Mouse (Mus musculus): ENCODE measurements around the gene Stx6. TPM values are rescaled to one million over a fixed set of nuclear protein-coding genes. Genes with fewer than 3 reads are reported as not detected.

Stx6 gene
- polyA plus RNA-seq (2012; rRNA removed), result 96.1 and 112 TPM in 2 replicates

DNA sequence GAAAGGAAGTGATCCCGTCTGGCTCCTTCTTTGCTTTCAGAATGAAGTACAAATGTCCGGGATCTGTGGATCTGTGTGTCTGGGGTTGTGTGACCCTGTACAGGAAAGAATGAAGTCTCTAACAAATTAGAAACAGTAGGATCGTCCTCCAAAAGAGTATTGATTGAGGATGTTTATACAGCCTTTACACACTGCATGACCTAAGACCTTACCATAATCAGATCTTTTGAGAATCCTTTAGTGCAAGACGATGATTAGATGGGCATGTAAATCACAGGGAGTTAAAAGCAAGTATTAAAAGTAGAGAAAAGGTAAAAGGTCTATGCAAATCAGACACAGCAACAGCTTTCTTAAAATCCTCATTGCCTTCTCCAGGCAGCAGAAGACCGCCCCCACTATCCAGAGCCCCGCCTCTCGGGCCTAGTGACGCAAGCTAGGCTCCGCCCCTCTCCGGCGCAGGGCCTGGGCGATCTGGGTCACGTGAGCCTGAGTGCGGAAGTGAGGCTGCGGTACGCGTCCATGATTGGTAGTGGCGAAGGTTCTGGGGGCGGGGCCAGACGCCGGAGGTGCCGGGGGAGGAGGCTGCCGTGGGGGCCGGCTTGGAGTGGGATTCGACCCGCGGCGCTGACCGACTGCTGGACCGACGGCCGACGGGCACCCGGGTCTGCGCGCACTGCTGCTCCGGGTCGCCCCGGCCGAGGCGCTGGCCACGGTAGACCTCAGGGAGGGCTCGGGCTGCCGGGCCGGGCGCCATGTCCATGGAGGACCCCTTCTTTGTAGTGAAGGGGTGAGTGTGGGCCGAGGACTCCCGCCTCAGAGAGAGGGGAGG lies at the start of gene Stx6:
TSS of gene Stx6 (plus strand) at position 575 of the 829 bp plus-strand sequence.
- DNase-seq (ENCODE audit: extremely low spot score in 1 of 2, low spot score in 1 of 2), result peak; percentile 95 to 98

DNA sequence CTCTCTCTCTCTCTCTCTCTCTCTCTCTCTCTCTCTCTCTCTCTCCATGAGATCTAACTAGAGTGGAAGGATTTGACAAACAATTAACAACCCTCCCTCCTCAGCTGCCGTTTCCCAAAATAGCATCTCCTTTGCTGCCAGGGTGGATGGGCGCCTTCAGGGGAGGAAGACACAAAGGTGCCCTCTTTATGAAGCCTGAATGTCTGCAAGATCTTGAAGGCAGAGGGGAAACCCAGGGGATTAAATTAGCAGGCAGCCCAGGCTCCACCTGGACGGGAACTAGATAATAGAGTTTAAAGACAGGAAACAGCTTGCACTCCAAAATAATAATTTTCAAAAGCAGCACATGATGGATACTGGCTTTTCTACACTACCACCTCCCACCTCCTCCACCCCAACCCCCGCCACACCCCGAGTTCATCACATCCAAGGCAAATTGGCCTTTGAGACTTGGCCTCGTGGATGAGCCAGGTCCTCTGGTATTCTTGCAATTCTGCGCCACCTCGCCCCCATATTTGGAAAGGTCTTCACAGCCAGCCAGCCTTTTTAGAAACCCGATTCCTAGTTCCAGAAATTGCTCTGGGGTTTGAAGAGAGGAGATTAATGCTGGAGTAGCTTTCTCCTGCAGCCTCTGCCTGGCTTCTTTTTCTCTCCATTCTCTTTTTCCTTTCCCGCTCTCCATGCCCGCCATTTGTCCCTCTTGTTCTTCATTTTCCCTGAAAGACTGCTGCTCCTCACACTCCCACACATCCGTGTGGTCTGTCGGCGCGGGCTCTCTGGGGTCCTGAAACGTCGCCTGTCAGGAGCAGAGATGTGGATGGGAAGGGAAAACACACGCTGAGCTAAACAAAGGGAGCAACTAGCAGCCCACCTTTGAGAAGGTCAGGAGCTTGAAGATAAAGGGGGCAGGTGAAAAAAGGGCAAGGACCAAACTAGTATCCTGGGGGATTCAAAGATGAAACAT lies 48.8 kb upstream of the Stx6 start:
- no peak for DNase-seq (ENCODE audit: extremely low spot score in 1 of 2, low spot score in 1 of 2)

DNA sequence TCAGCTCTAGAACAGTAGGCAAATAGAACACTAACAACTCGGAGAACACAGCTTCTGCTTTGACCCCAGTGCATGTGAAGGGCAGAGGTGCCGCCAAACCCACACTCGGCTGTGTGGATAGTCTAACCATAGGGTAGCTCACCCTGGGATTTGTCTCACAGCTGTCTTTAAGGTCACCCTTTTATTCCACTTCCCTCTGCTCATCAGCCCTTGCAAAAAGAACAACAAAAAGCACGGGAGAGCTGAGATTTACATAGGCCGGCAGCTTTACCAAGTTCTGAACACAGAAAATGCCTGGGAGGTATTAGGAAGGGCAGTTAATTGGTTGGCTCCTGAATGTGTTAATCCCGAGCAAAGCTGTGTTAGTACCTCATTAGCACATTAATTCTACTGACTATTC lies 47.0 kb upstream of the Stx6 start:
- DNase-seq (ENCODE audit: extremely low spot score in 1 of 2, low spot score in 1 of 2), result no peak

DNA sequence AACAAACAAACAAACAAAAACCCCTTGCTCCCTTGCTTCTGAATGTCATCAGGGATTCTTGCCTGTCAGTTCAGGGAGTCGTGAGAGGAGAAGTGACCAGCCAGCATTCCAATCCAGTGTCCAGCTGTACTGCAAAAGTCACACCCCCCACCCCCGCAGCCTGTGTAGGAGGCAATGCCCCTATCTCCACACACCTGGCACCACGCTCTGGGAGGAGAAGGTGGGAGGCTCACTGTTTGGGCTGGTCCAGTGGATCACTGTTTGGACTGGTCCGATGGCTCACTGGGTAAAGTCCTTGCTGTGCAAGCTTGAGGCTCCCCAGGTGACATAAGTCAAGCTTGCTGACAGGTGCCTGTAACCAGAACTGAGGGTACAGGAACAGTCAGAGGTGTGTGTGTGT lies 46.4 kb upstream of the Stx6 start:
- DNase-seq (ENCODE audit: extremely low spot score in 1 of 2, low spot score in 1 of 2), result no peak

DNA sequence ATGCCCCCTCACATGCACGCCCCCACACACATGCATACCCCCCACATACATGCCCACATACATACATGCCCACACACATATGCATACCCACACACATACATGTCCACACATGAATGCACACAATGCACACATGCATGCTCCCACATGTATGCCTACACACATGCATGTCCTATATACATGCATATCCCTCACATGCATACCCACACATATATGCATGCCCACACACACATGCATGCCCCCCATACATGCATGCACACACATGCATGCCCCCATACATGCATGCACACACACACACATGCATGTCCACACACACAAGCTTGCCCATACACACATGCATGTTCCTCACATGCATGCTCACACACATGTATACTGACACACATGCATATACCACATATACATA lies 45.6 kb upstream of the Stx6 start:
- DNase-seq (ENCODE audit: extremely low spot score in 1 of 2, low spot score in 1 of 2), result no peak

DNA sequence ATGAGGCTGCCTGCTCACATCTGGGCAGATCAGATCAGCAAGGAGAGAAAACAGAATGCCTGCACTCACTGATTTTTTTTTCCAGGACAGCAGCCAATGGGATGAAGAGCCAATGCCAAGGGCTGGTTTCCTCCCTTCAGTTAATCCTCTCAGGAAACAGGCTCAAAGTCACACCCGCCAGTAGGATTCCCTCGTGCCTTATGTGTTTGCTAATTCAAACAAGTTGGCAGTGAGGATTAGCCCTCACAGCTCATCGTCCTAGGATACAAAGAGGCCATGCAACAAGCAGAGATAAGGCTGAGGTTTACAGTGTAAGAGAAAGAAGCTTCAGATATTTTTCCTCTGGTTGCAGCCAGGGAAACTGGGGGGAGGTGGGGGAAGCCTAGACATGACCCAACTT lies 44.6 kb upstream of the Stx6 start:
- no peak for DNase-seq (ENCODE audit: extremely low spot score in 1 of 2, low spot score in 1 of 2)

DNA sequence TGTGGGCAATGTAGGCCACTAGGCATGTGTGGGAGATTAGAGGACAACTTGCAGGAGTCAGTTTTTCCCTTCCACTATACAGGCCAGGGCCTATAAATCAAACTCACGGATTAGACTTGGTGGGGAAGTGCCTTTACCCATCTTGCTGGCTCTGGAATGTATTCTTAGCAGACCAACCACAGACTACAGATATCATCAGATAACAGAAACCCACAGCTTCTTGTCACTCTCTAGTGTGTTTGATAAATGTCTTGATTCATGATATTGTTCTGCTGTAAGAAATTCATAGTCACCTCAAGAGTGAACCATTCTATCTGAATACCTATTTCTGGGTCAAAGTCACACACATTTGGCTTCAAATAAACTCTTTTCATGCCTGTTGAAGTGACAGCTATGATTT lies 38.8 kb upstream of the Stx6 start:
- no peak for DNase-seq (ENCODE audit: extremely low spot score in 1 of 2, low spot score in 1 of 2)

DNA sequence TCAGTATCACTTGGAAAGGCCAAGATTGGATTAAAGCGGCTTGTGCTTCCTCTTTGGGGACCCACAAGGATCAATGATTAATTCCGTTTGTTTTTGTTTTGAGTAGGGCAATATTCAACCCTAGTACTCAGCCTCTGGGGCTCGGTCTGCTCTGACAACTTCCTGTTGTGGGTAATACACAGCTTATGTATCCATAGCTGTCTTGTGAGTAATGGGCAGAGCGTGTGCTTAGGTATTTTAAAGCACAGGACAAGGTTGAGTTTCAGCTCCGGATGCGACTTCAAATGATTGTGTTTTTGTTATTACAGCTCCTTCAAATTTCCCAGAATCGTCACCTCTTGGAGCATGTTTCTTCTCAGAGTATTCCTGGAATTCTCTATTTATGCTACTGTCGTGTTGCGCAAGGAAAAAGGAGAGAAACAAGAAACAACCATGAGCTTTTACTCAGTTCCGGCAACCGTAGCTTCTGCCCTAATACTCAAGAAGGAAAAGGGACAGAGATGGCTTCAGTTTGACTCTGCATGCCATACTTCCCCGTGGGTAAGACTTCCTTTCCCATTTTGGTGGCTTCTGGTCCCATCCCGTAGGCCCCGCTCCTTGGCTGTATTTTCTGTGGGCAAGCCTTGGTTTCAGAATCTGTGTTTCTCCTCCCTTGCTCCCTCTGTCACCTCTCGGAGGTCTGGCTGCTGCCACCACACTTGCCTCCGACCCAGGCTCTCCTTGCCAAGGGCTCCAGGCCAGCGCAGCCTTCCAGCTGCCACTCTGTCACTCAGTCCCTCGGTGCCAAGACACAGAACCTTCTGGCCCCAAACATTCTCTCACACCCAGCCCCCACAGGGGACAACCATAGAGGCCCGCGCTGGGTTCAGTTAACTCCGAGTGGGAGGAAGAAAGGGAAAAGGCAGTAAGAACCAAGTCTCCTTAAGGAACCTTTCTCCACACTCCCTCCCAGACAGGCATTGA lies 36.3 kb upstream of the Stx6 start:
- peak in 1 of 2 experiments; percentile 52 for DNase-seq (ENCODE audit: extremely low spot score in 1 of 2, low spot score in 1 of 2)

DNA sequence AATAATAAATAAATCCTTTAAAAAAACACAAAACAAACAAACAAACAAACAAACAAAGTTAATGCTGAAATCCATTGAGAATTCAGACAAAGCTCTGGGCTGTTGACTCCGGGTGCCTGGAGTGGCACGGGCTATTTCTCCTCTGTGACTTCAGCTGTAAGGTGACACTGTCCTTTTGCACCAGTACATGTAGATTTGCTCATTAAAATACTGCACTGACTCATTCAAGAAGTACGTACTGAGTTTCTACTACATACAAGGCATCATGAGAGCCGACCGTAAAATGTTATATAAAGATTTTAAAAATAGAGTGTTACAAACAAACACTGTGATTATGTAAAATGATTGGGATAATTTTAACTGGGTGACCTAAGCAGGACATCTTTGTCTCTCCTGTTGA lies 34.1 kb upstream of the Stx6 start:
- no peak for DNase-seq (ENCODE audit: extremely low spot score in 1 of 2, low spot score in 1 of 2)

DNA sequence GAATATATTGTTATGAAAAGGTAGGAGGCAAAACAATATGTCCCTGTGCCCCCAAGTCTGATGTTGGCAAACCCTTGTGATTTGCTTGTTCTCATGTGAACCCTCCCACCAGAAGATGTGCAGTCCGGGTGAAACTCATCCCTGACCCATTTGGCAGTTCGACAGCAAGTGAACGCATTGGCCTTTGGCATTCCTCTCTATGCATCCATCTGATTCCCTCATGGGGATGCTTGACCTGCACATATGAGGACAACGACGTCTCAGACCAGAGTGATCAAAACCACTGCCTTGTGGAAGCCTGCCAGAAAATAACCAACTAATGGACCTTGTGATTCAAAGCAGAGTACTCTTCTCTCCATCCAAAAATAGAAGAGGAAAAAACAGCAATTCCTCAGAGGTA lies 31.8 kb upstream of the Stx6 start:
- no peak for DNase-seq (ENCODE audit: extremely low spot score in 1 of 2, low spot score in 1 of 2)

DNA sequence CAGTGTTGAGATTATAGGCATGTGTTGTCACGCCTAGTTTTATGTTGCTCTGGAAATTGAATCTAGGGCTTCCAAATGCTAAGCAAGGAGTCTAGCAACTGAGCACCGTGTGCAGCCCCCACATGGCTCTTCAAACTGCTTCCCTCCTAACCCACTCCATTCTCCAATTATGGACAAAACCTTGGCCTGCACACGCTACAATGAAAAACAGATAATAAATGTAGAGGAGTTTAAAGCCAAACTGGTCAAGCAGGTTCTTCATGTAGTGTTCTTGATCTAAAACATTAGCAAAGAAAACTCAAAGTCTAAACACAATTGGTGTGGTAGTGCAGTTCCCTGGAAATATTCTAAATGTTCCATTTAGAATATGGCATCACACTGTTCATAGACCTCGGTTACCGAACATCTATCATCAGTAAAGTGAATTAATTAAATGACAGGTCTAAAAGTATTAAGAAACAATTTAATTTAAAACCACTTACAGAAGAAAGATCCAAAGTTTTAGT lies 31.0 kb upstream of the Stx6 start:
- DNase-seq (ENCODE audit: extremely low spot score in 1 of 2, low spot score in 1 of 2), result no peak

DNA sequence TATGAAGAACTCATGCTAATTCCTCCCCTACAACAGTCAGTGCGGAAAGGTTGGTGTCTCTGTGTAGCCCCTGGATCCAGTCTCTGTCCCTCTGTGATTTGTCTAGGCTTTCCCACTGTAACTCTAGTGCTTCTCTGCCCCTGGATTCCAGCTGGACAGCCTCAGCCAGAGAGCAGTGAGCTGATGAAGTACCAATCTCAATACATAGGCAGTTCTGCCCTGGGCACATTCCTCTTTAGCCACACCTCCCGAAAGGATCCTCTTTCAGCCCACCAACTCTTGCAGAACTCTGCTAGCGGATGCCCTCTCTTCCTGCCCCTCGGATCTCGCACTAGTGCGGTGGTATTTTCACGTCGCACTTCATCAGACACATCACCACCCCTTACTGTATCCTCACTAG lies 23.6 kb upstream of the Stx6 start:
- no peak for DNase-seq (ENCODE audit: extremely low spot score in 1 of 2, low spot score in 1 of 2)

DNA sequence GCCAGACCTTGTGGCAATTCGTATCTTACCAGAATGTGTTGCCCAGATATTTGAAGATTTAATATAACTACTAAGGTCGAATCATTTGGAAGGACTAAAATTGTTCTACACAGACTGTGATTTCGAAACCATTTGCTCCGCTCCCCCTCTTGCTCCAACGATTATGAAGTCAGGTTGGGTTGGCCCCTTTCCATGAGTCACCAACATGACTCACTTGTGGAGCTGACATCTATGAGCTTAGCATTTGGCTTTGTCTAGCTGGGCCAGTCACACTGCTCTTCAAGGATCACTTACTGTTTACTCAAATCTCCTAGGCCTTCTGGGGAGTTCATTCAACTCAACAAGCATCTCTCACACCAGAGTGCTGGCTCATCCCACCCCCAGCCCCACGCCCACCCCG lies 19.7 kb upstream of the Stx6 start:
- DNase-seq (ENCODE audit: extremely low spot score in 1 of 2, low spot score in 1 of 2), result no peak

DNA sequence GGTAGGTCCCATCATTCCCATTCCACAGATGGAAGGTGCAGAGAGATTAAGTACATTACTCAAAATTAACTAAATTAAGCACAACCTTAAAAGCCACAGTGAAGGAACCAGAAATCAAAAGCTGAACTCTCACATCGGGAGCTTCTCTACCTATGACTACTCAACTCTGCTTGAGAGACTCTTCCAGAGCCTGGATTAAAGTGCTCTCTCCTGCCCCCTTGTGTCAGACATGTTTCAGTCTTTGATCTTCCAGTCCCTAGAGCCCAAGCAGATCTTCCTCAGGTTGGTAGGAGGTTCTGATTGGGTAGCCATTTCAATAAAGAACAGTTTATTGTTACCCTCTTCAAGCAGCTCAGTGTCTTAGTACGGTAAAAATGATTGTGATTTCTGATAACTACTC lies 18.4 kb upstream of the Stx6 start:
- peak; percentile 18 to 88 for DNase-seq (ENCODE audit: extremely low spot score in 1 of 2, low spot score in 1 of 2)

DNA sequence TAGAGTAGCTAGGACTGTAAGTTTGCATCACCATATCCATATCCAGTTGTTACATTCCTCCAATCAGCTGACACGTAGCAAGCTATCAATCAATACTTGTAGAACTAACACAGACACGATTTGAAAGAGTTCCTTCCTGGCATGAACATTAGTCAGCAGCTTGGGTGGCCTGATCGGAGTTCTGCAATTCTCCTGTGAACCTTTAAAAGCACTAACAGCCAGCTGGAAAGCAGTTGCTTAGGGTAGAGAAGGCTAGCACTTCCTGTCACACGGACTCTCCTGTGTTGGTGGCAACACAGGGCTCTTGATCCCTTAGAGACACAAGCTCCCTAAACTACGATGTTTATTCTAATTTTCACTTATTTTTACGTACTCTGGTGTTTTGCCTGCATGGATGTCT lies 12.9 kb upstream of the Stx6 start:
- no peak for DNase-seq (ENCODE audit: extremely low spot score in 1 of 2, low spot score in 1 of 2)

DNA sequence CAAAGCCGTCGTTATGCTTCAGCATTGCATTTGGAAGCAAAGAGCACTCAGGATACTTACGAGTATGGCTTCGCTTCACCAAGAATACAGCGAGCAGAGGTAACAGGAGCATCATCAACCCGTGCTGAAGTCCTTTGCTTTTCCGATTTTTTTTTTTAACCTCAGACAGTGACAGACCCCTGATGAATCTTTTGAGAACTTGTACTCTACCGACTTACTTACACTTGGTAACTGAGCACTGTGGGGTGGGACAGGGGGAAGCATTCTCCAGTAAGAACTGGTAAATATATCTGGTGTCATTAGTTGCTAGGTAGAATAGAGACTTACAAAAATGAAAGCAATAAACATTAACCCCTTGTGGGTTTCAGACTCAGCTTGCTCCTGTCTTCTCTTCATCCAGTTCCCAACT lies 11.9 kb upstream of the Stx6 start, which contains the start of gene Mr1:
TSS of gene Mr1 (minus strand) at position 243 of the 409 bp plus-strand sequence.
- peak in 1 of 2 experiments; percentile 52 for DNase-seq (ENCODE audit: extremely low spot score in 1 of 2, low spot score in 1 of 2)

DNA sequence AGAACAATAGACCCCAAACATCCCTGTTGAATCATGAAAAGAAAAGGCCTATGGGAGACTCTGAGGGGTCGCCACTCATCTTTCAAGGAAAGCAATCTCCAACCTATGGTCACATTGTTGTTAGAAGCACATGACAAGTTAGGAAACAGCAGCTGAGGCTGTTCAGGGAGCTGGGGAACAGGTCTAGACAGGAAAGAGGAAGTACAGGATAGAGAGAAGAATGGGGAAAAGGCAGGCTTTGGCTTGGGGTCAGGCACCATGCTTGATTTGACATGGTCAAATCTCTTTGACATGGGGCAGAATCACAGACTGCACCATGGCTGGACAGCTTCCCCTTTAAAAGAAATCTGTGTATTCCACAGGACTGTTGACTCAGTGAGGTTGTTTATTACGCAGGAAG lies 11.3 kb upstream of the Stx6 start:
- no peak for DNase-seq (ENCODE audit: extremely low spot score in 1 of 2, low spot score in 1 of 2)

DNA sequence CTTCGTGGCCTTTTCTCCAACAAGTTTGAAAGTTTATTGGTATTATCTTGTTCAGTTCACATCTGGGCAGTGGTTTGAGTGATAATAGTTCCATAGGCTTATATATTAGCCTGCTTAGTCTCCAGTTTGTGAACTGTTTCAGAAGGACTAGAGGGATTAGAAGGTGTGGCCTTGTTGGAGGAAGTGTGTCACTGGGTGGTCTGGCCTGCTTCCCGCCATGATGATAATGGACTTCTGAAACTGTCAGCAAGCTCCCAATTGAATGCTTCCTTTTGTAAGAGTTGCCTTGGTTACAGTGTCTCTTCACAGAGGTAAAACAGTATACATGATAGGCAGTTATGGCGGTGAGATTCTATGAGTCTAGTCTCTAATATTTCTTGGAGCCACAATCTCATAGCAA lies 9.1 kb upstream of the Stx6 start:
- DNase-seq (ENCODE audit: extremely low spot score in 1 of 2, low spot score in 1 of 2), result no peak

DNA sequence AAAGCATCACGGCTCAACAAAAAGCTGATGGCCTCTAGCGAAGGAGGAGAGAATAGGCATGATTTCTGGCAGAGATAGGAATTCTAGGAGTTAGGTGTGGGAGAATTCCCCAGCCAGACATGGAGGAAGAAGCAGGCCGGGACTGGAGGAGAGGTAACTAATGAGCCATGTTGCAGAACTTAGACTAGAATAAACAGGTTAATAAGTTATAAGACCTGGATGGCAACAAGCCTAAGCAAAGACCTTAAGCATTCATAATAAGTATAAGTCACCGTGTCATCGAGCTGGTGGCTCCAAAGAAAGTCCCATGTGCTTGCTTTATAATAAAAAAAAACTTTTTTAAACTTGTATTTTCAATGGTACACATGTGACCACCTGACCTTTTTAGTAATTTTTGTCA lies 7.7 kb upstream of the Stx6 start:
- no peak for DNase-seq (ENCODE audit: extremely low spot score in 1 of 2, low spot score in 1 of 2)

DNA sequence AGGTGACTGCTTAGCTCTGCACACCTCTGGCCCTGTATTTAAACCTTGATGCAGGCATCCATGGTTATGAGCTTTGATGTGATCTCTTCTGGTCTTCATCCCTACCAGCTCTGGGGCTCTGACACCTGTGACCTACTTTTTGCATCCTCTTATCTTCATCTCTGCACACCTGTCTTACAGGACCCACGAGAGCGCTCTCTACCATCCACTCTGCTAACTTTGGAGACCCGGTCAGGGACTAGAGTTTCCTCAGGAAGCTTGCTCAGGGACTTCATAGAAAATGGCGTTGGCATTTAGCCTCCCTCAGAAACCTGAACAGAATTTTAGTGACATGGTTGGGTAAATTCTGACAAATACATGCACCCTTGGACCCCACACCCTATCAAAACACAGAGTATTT lies 4.6 kb upstream of the Stx6 start:
- DNase-seq (ENCODE audit: extremely low spot score in 1 of 2, low spot score in 1 of 2), result no peak

All from frontal cortex, adult 2 months (tissue).